Mouse (Mus musculus) spleen, adult 2 months (tissue): ENCODE data around the gene Ddx19b.
"Not testable (repeated sequence)": the region's sequence is repeated elsewhere in the genome, so short reads cannot be mapped to it uniquely, and the experiment has no call there.

Source experiments
- CTCF ChIP-seq: fragments of 200-500 bp; IDR thresholded peaks from 2 replicates; pipeline ENCODE4 v1.5.1; 2011; ENCODE audit warnings: mild to moderate bottlenecking, inconsistent platforms; ENCODE audit not compliant: insufficient read depth, insufficient read length, insufficient replicate concordance; ENCODE audit errors: extremely low read depth
- POLR2A ChIP-seq: fragments of 200-500 bp; IDR thresholded peaks from 2 replicates; pipeline ENCODE4 v1.6.1; 2011; ENCODE audit warnings: low read depth, low read length, inconsistent platforms

- not testable (repeated sequence) for TF ChIP-seq CTCF, POLR2A
These were observed 73.0 kb downstream of the Ddx19b start for GRCm38 (mm10) chr8:110958553-110958952.
